Mouse (Mus musculus) olfactory bulb, adult 2 months (tissue): ENCODE data around the gene Bcar3. TPM values are rescaled to one million over a fixed set of nuclear protein-coding genes. Genes with fewer than 3 reads are reported as not detected.
A peak's percentile ranks its signal among the peaks of the same experiment; 100 is the strongest.

Experiments used
- H3K27ac ChIP-seq: fragments of 200-500 bp; 2 replicates; pipeline ENCODE4 v1.5.1; 2012; ENCODE audit warnings: low read depth, low read length; ENCODE audit not compliant: insufficient read depth
- H3K4me1 ChIP-seq: fragments of 200-500 bp; 2 replicates; pipeline ENCODE4 v1.6.1; 2012; ENCODE audit warnings: low read length; ENCODE audit not compliant: control insufficient read depth, insufficient read depth
- H3K4me3 ChIP-seq: fragments of 200-500 bp; 2 replicates; pipeline ENCODE4 v1.5.1; 2012; ENCODE audit warnings: mild to moderate bottlenecking, low read depth, low read length, moderate library complexity; ENCODE audit not compliant: insufficient read depth
- CTCF ChIP-seq: fragments of 200-500 bp; IDR thresholded peaks from 2 replicates; pipeline ENCODE4 v1.5.1; 2012; ENCODE audit warnings: low read depth, mild to moderate bottlenecking, low read length, moderate library complexity; ENCODE audit not compliant: insufficient read depth
- POLR2A ChIP-seq: fragments of 200-500 bp; IDR thresholded peaks from 2 replicates; pipeline ENCODE4 v1.6.1; 2012; ENCODE audit warnings: mild to moderate bottlenecking, low read depth, low read length, moderate library complexity; ENCODE audit not compliant: insufficient read depth
- WGBS: fragments of 180-500 bp; shearing (Covaris S2); methylation state at CpG from one replicate; pipeline ENCODE4 v1.1.7; 2018; 5-methylcytosine and 5-hydroxymethylcytosine counted together
- polyA plus RNA-seq: library from polyadenylated mRNA; stranded (reverse); fragments of >200 nt; gene quantifications from 2 replicates; pipeline ENCODE4 v1.2.4, GENCODE M21; 2012; ENCODE audit warnings: low replicate concordance; ENCODE audit not compliant: missing spikeins, insufficient read depth, insufficient read length

Gene Bcar3
- polyA plus RNA-seq, 1 experiment = not detected

GRCm38 (mm10) chr3:122307894-122308671, 14.1 kb downstream of the Bcar3 start:
- H3K4me3 ChIP-seq = no peak overlapping the region
- no peak overlapping the region for H3K27ac ChIP-seq
- TF ChIP-seq POLR2A (no peak), CTCF (no peak)
- no peaks in the 10 kb centered on the region for H3K4me1 ChIP-seq
- WGBS = 52% methylated on average over 4 of the region's 4 CpGs

- TF ChIP-seq POLR2A (no peak), CTCF (no peak)
- H3K4me3 ChIP-seq = no peak overlapping the region
- H3K4me1 ChIP-seq = peaks cover 2% of the 10 kb centered on the region; the same call in 1 of the 2 replicates
- H3K27ac ChIP-seq = no peak overlapping the region
- 58% methylated on average over 6 of the region's 6 CpGs for WGBS
Measured at GRCm38 (mm10) chr3:122308981-122309380, 15.0 kb downstream of the Bcar3 start.

- Histone ChIP-seq H3K4me3 (no peak overlapping the region), H3K4me1 (peaks cover 9% of the 10 kb centered on the region), H3K27ac (no peak overlapping the region)
- WGBS = 22% methylated on average over 2 of the region's 2 CpGs
- TF ChIP-seq POLR2A (no peak), CTCF (peak; percentile 25; the same call in 1 of the 2 replicates)
Measured at GRCm38 (mm10) chr3:122312078-122312477, 18.1 kb downstream of the Bcar3 start.

- H3K4me3 ChIP-seq = no peak overlapping the region
- no peak overlapping the region for H3K27ac ChIP-seq
- 86% methylated on average over 10 of the region's 10 CpGs for WGBS
- peaks cover 12% of the 10 kb centered on the region for H3K4me1 ChIP-seq
- no peak for TF ChIP-seq POLR2A
- no peak for TF ChIP-seq CTCF
Measured at GRCm38 (mm10) chr3:122312936-122313629, 19.1 kb downstream of the Bcar3 start.

- WGBS = 75% methylated on average over 7 of the region's 7 CpGs
- TF ChIP-seq POLR2A (no peak), CTCF (no peak)
- H3K4me3 ChIP-seq = no peak overlapping the region
- H3K27ac ChIP-seq = no peak overlapping the region
- peaks cover 12% of the 10 kb centered on the region for H3K4me1 ChIP-seq
Measured at GRCm38 (mm10) chr3:122313936-122314335, 20.0 kb downstream of the Bcar3 start.

- Histone ChIP-seq H3K4me3 (no peak overlapping the region), H3K4me1 (peaks cover 12% of the 10 kb centered on the region), H3K27ac (no peak overlapping the region)
- TF ChIP-seq POLR2A = no peak
- TF ChIP-seq CTCF = no peak
- WGBS = 18% methylated on average over 11 of the region's 11 CpGs
Measured at GRCm38 (mm10) chr3:122316621-122317020, 22.7 kb downstream of the Bcar3 start.

GRCm38 (mm10) chr3:122317339-122317738, 23.4 kb downstream of the Bcar3 start:
- H3K4me1 ChIP-seq = peaks cover 12% of the 10 kb centered on the region
- 94% methylated on average over 6 of the region's 6 CpGs for WGBS
- no peak overlapping the region for H3K4me3 ChIP-seq
- H3K27ac ChIP-seq = no peak overlapping the region
- TF ChIP-seq CTCF (no peak), POLR2A (no peak)

- Histone ChIP-seq H3K4me1 (0 out of 2 replicates have a peak, but pooled peaks cover 3% of the 10 kb centered on the region), H3K27ac (no peak overlapping the region), H3K4me3 (no peak overlapping the region)
- WGBS = 97% methylated on average over 9 of the region's 9 CpGs
- TF ChIP-seq CTCF (no peak), POLR2A (no peak)
Measured at GRCm38 (mm10) chr3:122322226-122322625, 28.3 kb downstream of the Bcar3 start.

GRCm38 (mm10) chr3:122323841-122324240, 29.9 kb downstream of the Bcar3 start:
- Histone ChIP-seq H3K27ac (no peak overlapping the region), H3K4me1 (no peaks in the 10 kb centered on the region), H3K4me3 (no peak overlapping the region)
- TF ChIP-seq CTCF (no peak), POLR2A (no peak)
- WGBS = 94% methylated on average over 6 of the region's 6 CpGs
